Mouse (Mus musculus) embryonic facial prominence, embryonic 15.5 days (tissue): ENCODE data around the gene Dcaf12. TPM values are rescaled to one million over a fixed set of nuclear protein-coding genes. Genes with fewer than 3 reads are reported as not detected.
A peak's percentile ranks its signal among the peaks of the same experiment; 100 is the strongest.

ENCODE experiments used
- ATAC-seq: fragments of 200-750 bp; cut with Nextera tagmentation; 2 replicates; pipeline ENCODE4 v1.8.0; 2017; ENCODE audit warnings: low read depth, moderate TSS enrichment; ENCODE audit not compliant: insufficient number of reproducible peaks, low FRiP score, low TSS enrichment
- H3K27ac ChIP-seq: fragments of 300-500 bp; sonication (generic); replicated peaks from 2 replicates; pipeline ENCODE4 v1.5.1; 2015; ENCODE audit warnings: mild to moderate bottlenecking, inconsistent platforms
- H3K27me3 ChIP-seq: fragments of 300-500 bp; sonication (generic); 2 replicates; pipeline ENCODE4 v1.6.1; 2015; ENCODE audit warnings: inconsistent platforms
- H3K36me3 ChIP-seq: fragments of 300-500 bp; sonication (generic); 2 replicates; pipeline ENCODE4 v1.6.1; 2015; ENCODE audit warnings: mild to moderate bottlenecking, inconsistent platforms
- H3K4me1 ChIP-seq: fragments of 300-500 bp; sonication (generic); 2 replicates; pipeline ENCODE4 v1.6.1; 2015; ENCODE audit warnings: inconsistent platforms
- H3K4me2 ChIP-seq: fragments of 300-500 bp; sonication (generic); replicated peaks from 2 replicates; pipeline ENCODE4 v1.6.1; 2015; ENCODE audit warnings: mild to moderate bottlenecking, inconsistent platforms
- H3K4me3 ChIP-seq: fragments of 300-500 bp; sonication (generic); replicated peaks from 2 replicates; pipeline ENCODE4 v1.5.1; 2015; ENCODE audit warnings: mild to moderate bottlenecking, inconsistent platforms
- H3K9ac ChIP-seq: fragments of 300-500 bp; sonication (generic); 2 replicates; pipeline ENCODE4 v1.6.1; 2015; ENCODE audit warnings: inconsistent platforms
- H3K9me3 ChIP-seq: fragments of 300-500 bp; sonication (generic); replicated peaks from 2 replicates; pipeline ENCODE4 v1.6.1; 2016; ENCODE audit warnings: inconsistent platforms
- WGBS: fragments of 180-500 bp; shearing (Covaris S2); methylation state at CpG from one replicate; pipeline ENCODE4 v1.1.7; 2015; 5-methylcytosine and 5-hydroxymethylcytosine counted together
- polyA plus RNA-seq: library from polyadenylated mRNA; unstranded; fragments of >200 nt; fragmentation: Nextera tagmentation; extraction: Ambion mirVana; gene quantifications from 2 replicates; pipeline ENCODE4 v1.2.1, GENCODE M21; 2015

Gene Dcaf12
- polyA plus RNA-seq, 1 experiment from 2014 or later = 60.8 TPM

GRCm38 (mm10) chr4:41340912-41341550 lies 26.3 kb upstream of the Dcaf12 start:
- H3K27ac ChIP-seq = no peak overlapping the region
- no peak overlapping the region for H3K4me2 ChIP-seq
- H3K4me1 ChIP-seq = no peaks in the 10 kb centered on the region
- H3K36me3 ChIP-seq = no peaks in the 10 kb centered on the region
- H3K27me3 ChIP-seq = no peaks in the 10 kb centered on the region
- no peak overlapping the region for H3K9ac ChIP-seq
- WGBS = 80% methylated on average over 11 of the region's 11 CpGs
- no peak overlapping the region for H3K4me3 ChIP-seq
- ATAC-seq = no peak
- H3K9me3 ChIP-seq = no peaks in the 10 kb centered on the region

GRCm38 (mm10) chr4:41336546-41336945 lies 21.9 kb upstream of the Dcaf12 start:
- Histone ChIP-seq H3K27me3 (no peaks in the 10 kb centered on the region), H3K4me2 (no peak overlapping the region), H3K27ac (no peak overlapping the region), H3K36me3 (no peaks in the 10 kb centered on the region), H3K9me3 (no peaks in the 10 kb centered on the region), H3K4me3 (no peak overlapping the region), H3K4me1 (no peaks in the 10 kb centered on the region), H3K9ac (no peak overlapping the region)
- ATAC-seq = no peak

- ATAC-seq = no peak
- Histone ChIP-seq H3K27me3 (no peaks in the 10 kb centered on the region), H3K4me1 (no peaks in the 10 kb centered on the region), H3K27ac (no peak overlapping the region), H3K36me3 (no peaks in the 10 kb centered on the region), H3K9ac (no peak overlapping the region), H3K4me3 (no peak overlapping the region), H3K4me2 (no peak overlapping the region), H3K9me3 (no peaks in the 10 kb centered on the region)
- WGBS = 85% methylated on average over 9 of the region's 9 CpGs
Observed at GRCm38 (mm10) chr4:41331698-41332421, 17.2 kb upstream of the Dcaf12 start.

- WGBS = 73% methylated on average over 3 of the region's 3 CpGs
- no peak overlapping the region for H3K27ac ChIP-seq
- H3K27me3 ChIP-seq = no peaks in the 10 kb centered on the region
- H3K9ac ChIP-seq = no peak overlapping the region
- no peak overlapping the region for H3K4me2 ChIP-seq
- ATAC-seq = no peak
- H3K4me3 ChIP-seq = no peak overlapping the region
- H3K9me3 ChIP-seq = no peaks in the 10 kb centered on the region
- no peaks in the 10 kb centered on the region for H3K4me1 ChIP-seq
- no peaks in the 10 kb centered on the region for H3K36me3 ChIP-seq
Observed at GRCm38 (mm10) chr4:41331085-41331484, 16.4 kb upstream of the Dcaf12 start.

- WGBS = 53% methylated on average over 4 of the region's 4 CpGs
- Histone ChIP-seq H3K4me2 (no peak overlapping the region), H3K4me1 (no peaks in the 10 kb centered on the region)
Observed at GRCm38 (mm10) chr4:41329481-41329880, 14.8 kb upstream of the Dcaf12 start.

GRCm38 (mm10) chr4:41326876-41327275 lies 12.2 kb upstream of the Dcaf12 start:
- Histone ChIP-seq H3K9me3 (no peaks in the 10 kb centered on the region), H3K4me2 (no peak overlapping the region), H3K36me3 (no peaks in the 10 kb centered on the region), H3K27ac (no peak overlapping the region), H3K4me1 (no peaks in the 10 kb centered on the region), H3K27me3 (no peaks in the 10 kb centered on the region), H3K9ac (no peak overlapping the region), H3K4me3 (no peak overlapping the region)
- 85% methylated on average over 6 of the region's 6 CpGs for WGBS
- ATAC-seq = no peak

More at GRCm38 (mm10) chr4:41329481-41329880, 14.8 kb upstream of the Dcaf12 start:
- H3K9me3 ChIP-seq = no peaks in the 10 kb centered on the region
- no peak overlapping the region for H3K4me3 ChIP-seq
- no peaks in the 10 kb centered on the region for H3K27me3 ChIP-seq
- no peak overlapping the region for H3K9ac ChIP-seq
- H3K36me3 ChIP-seq = no peaks in the 10 kb centered on the region
- no peak overlapping the region for H3K27ac ChIP-seq
- ATAC-seq = no peak

GRCm38 (mm10) chr4:41320971-41321370 lies 6.3 kb upstream of the Dcaf12 start:
- no peaks in the 10 kb centered on the region for H3K9me3 ChIP-seq
- H3K27ac ChIP-seq = no peak overlapping the region
- ATAC-seq = no peak
- no peak overlapping the region for H3K4me3 ChIP-seq
- H3K27me3 ChIP-seq = no peaks in the 10 kb centered on the region
- H3K4me1 ChIP-seq = no peaks in the 10 kb centered on the region
- H3K4me2 ChIP-seq = no peak overlapping the region
- H3K36me3 ChIP-seq = no peaks in the 10 kb centered on the region
- no peak overlapping the region for H3K9ac ChIP-seq
- 74% methylated on average over 4 of the region's 4 CpGs for WGBS

- Histone ChIP-seq H3K4me2 (no peak overlapping the region), H3K4me1 (peaks cover 12% of the 10 kb centered on the region), H3K9ac (no peak overlapping the region), H3K27me3 (no peaks in the 10 kb centered on the region), H3K4me3 (no peak overlapping the region), H3K36me3 (no peaks in the 10 kb centered on the region), H3K9me3 (no peaks in the 10 kb centered on the region), H3K27ac (no peak overlapping the region)
- 82% methylated on average over 5 of the region's 5 CpGs for WGBS
- ATAC-seq = no peak
Observed at GRCm38 (mm10) chr4:41318267-41318666, 3.6 kb upstream of the Dcaf12 start.

GRCm38 (mm10) chr4:41315173-41315572 lies 484 bp upstream of the Dcaf12 start:
- H3K27me3 ChIP-seq = no peaks in the 10 kb centered on the region
- 37% methylated on average over 8 of the region's 8 CpGs for WGBS

GRCm38 (mm10) chr4:41313722-41314121 lies 967 bp downstream of the Dcaf12 start:
- H3K27ac ChIP-seq = peak overlapping the region; percentile 99
- whole genome bisulfite sequencing = 15% methylated on average over 14 of the region's 14 CpGs
- peak overlapping the region; percentile 80 for H3K4me2 ChIP-seq
- H3K4me3 ChIP-seq = peak overlapping the region; percentile 100
- peaks cover 34% of the 10 kb centered on the region for H3K36me3 ChIP-seq
- no peaks in the 10 kb centered on the region for H3K27me3 ChIP-seq
- ATAC-seq = no peak
- peaks cover 17% of the 10 kb centered on the region for H3K4me1 ChIP-seq
- no peaks in the 10 kb centered on the region for H3K9me3 ChIP-seq
- H3K9ac ChIP-seq = peak overlapping the region; percentile 97

More at GRCm38 (mm10) chr4:41315173-41315572, 484 bp upstream of the Dcaf12 start:
- Histone ChIP-seq H3K4me1 (peaks cover 17% of the 10 kb centered on the region), H3K4me3 (peak overlapping the region; percentile 100), H3K36me3 (peaks cover 21% of the 10 kb centered on the region), H3K4me2 (peak overlapping the region; percentile 80), H3K27ac (peak overlapping the region; percentile 99), H3K9me3 (no peaks in the 10 kb centered on the region), H3K9ac (no peak overlapping the region)
- ATAC-seq = no peak

GRCm38 (mm10) chr4:41310567-41311563 lies 3.8 kb downstream of the Dcaf12 start:
- H3K9me3 ChIP-seq = no peaks in the 10 kb centered on the region
- no peak overlapping the region for H3K4me2 ChIP-seq
- H3K4me1 ChIP-seq = peaks cover 17% of the 10 kb centered on the region
- peaks cover 61% of the 10 kb centered on the region for H3K36me3 ChIP-seq
- H3K27me3 ChIP-seq = no peaks in the 10 kb centered on the region
- no peak for ATAC-seq
- no peak overlapping the region for H3K27ac ChIP-seq
- H3K9ac ChIP-seq = no peak overlapping the region
- 87% methylated on average over 9 of the region's 9 CpGs for WGBS
- no peak overlapping the region for H3K4me3 ChIP-seq
